8 mouse cellular contexts compared by ENCODE assay signal in genomic region chr12:101912626-101913490, GRCm38 (mm10). TPM values are rescaled to one million over a fixed set of nuclear protein-coding genes. Genes with fewer than 3 reads are reported as not detected.
DNase-seq lines count a peak whose midpoint lies in the region; ATAC-seq and TF ChIP-seq lines count a peak whose summit lies in the region.

Gene Trip11, minus strand, starts transcription at chr12:101913267.

- peak; percentile 96 to 97 for ATAC-seq in hematopoietic stem cell, adult 5-6 weeks (replicated peaks in 1 of 2; ENCODE audit: insufficient read depth in 1 of 2, low FRiP score in 2 of 2, low TSS enrichment in 1 of 2, low read depth in 1 of 2, poor library complexity in 2 of 2, severe bottlenecking in 2 of 2)
- peak; percentile 98 for ATAC-seq in lung, embryonic 14.5 days (ENCODE audit: insufficient read depth)
- ATAC-seq in neutrophil, adult 5-6 weeks (ENCODE audit: extremely low read depth, insufficient number of reproducible peaks, low FRiP score, poor library complexity, severe bottlenecking), result peak; percentile 97

- no peaks in the 10 kb centered on the region for H3K9me3 ChIP-seq in lung, embryonic 14.5 days (ENCODE audit: low read depth, low read length)

- peak within 1 kb of the TSS; percentile 94 for H3K9ac ChIP-seq in lung, embryonic 14.5 days

- no peak for TF ChIP-seq CTCF in cerebellum, adult 2 months (IDR thresholded peaks at IDR 0.05; ENCODE audit: borderline replicate concordance, insufficient read depth, low read depth, low read length)
- TF ChIP-seq CTCF in lung, embryonic 14.5 days (IDR thresholded peaks at IDR 0.05; ENCODE audit: low read depth), result no peak

- no peaks in the 10 kb centered on the region for H3K27me3 ChIP-seq in cerebellum, adult 2 months (ENCODE audit: control insufficient read depth, insufficient read depth, low read length)
- H3K27me3 ChIP-seq in lung, embryonic 14.5 days (ENCODE audit: insufficient read depth, low read length), result no peaks in the 10 kb centered on the region

- peak within 1 kb of the TSS; percentile 70 for H3K4me2 ChIP-seq in lung, embryonic 14.5 days

- WGBS in cerebellum, adult 2 months, result under 1% methylated on average over 69 of the region's 69 CpGs
- WGBS in lung, embryonic 14.5 days, result under 1% methylated on average over 69 of the region's 69 CpGs

- peaks cover 3% of the 10 kb centered on the region; the same call in 1 of the 2 replicates for H3K4me1 ChIP-seq in cerebellum, adult 2 months (ENCODE audit: control insufficient read depth, insufficient read depth, low read length)
- H3K4me1 ChIP-seq in lung, embryonic 14.5 days (ENCODE audit: insufficient read depth), result peaks cover 6% of the 10 kb centered on the region

- TF ChIP-seq POLR2A in cerebellum, adult 2 months (IDR thresholded peaks at IDR 0.05; ENCODE audit: borderline replicate concordance, insufficient read depth, low read length), result 0 out of 2 replicates have a peak, but pooled peaks have one; percentile 84

- H3K36me3 ChIP-seq in lung, embryonic 14.5 days (ENCODE audit: insufficient read depth), result peaks cover 4% of the 10 kb centered on the region; the same call in 1 of the 2 replicates

- DNase-seq in MEL-GATA-1-ER (ENCODE audit: extremely low read depth, low read depth), result peak; percentile 78
- DNase-seq in cerebellum, adult 2 months, result peak; percentile 93
- peak; percentile 84 for DNase-seq in forelimb bud, embryonic 11.5 days (ENCODE audit: low read depth, low spot score)
- peak; percentile 81 to 92 for DNase-seq in layer of hippocampus, adult 8-10 months (ENCODE audit: low spot score in 2 of 2)
- DNase-seq in lung, embryonic 14.5 days, result peak; percentile 96
- peak; percentile 92 for DNase-seq in testis, postnatal 14 days (ENCODE audit: low spot score)

- H3K27ac ChIP-seq in cerebellum, adult 2 months (ENCODE audit: insufficient read depth, low read length), result peak within 1 kb of the TSS; percentile 82
- peak within 1 kb of the TSS; percentile 93 for H3K27ac ChIP-seq in lung, embryonic 14.5 days (ENCODE audit: low read depth)

- peak within 1 kb of the TSS; percentile 94 for H3K4me3 ChIP-seq in cerebellum, adult 2 months (replicated peaks; ENCODE audit: insufficient read depth, low read depth, low read length)
- peak within 1 kb of the TSS; percentile 88 for H3K4me3 ChIP-seq in lung, embryonic 14.5 days (ENCODE audit: low read depth, low read length)

RNA-seq across cellular contexts. Expression of gene Trip11, which starts in this region (rescaled TPM):
- polyA plus RNA-seq in cerebellum, adult 2 months (2012; rRNA removed), result 13.8 and 14.0 TPM in 2 replicates
- total RNA-seq in hematopoietic stem cell, adult 5-6 weeks (2017), result 45.6 and 47.5 TPM in 2 replicates
- 10 to 100 TPM; 30.9 to 36.2 (median 33.2) TPM for total RNA-seq in layer of hippocampus, adult 8-10 months (2022)
- polyA plus RNA-seq in lung, embryonic 14.5 days (2014; fragmentation: Nextera tagmentation; extraction: Ambion mirVana), result 23.5 and 25.9 TPM in 2 replicates
- total RNA-seq in neutrophil, adult 5-6 weeks (2017), result 103 and 121 TPM in 2 replicates

Comparison
In these comparisons a context has a peak if more than half of its experiments do, and no peak if none do; other contexts are left out.
1. Peak in every context shown above with its lines: DNase-seq, ATAC-seq, H3K4me3 ChIP-seq and H3K27ac ChIP-seq.